Mouse (Mus musculus) cerebellum, adult 2 months (tissue): ENCODE data around the gene Lsm14a. TPM values are rescaled to one million over a fixed set of nuclear protein-coding genes. Genes with fewer than 3 reads are reported as not detected.

ENCODE experiments used
- DNase-seq, 2 experiments: peaks; one replicate each; pipeline ENCODE4 v3.0.0; 2021
- H3K27ac ChIP-seq: fragments of 200-500 bp; 2 replicates; pipeline ENCODE4 v1.5.1; 2012; ENCODE audit warnings: low read length, control low read depth, inconsistent platforms; ENCODE audit not compliant: insufficient read depth
- H3K27me3 ChIP-seq: fragments of 200-500 bp; 2 replicates; pipeline ENCODE4 v1.6.1; 2012; ENCODE audit warnings: inconsistent platforms, mild to moderate bottlenecking, low read length, moderate library complexity; ENCODE audit not compliant: control insufficient read depth, insufficient read depth
- H3K4me1 ChIP-seq: fragments of 200-500 bp; 2 replicates; pipeline ENCODE4 v1.6.1; 2011; ENCODE audit warnings: low read length; ENCODE audit not compliant: control insufficient read depth, insufficient read depth
- H3K4me3 ChIP-seq: fragments of 200-500 bp; replicated peaks from 2 replicates; pipeline ENCODE3; 2011; ENCODE audit warnings: mild to moderate bottlenecking, low read depth, low read length, control low read depth; ENCODE audit not compliant: insufficient read depth
- CTCF ChIP-seq: fragments of 200-500 bp; IDR thresholded peaks from 2 replicates; pipeline ENCODE4 v1.5.1; 2011; ENCODE audit warnings: low read depth, mild to moderate bottlenecking, control low read depth, low read length, moderate library complexity, borderline replicate concordance; ENCODE audit not compliant: insufficient read depth
- POLR2A ChIP-seq: fragments of 200-500 bp; IDR thresholded peaks from 2 replicates; pipeline ENCODE4 v1.6.1; 2011; ENCODE audit warnings: low read length, control low read depth, borderline replicate concordance; ENCODE audit not compliant: insufficient read depth
- WGBS: fragments of 180-500 bp; shearing (Covaris S2); methylation state at CpG from one replicate; pipeline ENCODE4 v1.1.7; 2018; 5-methylcytosine and 5-hydroxymethylcytosine counted together
- polyA plus RNA-seq: library from polyadenylated mRNA; depleted of rRNA; stranded (reverse); fragments of >200 nt; gene quantifications from 2 replicates; pipeline ENCODE4 v1.2.3, GENCODE M21; 2012; rRNA removed

The Lsm14a gene
- 66.5 and 76.7 TPM in 2 replicates for polyA plus RNA-seq

DNA sequence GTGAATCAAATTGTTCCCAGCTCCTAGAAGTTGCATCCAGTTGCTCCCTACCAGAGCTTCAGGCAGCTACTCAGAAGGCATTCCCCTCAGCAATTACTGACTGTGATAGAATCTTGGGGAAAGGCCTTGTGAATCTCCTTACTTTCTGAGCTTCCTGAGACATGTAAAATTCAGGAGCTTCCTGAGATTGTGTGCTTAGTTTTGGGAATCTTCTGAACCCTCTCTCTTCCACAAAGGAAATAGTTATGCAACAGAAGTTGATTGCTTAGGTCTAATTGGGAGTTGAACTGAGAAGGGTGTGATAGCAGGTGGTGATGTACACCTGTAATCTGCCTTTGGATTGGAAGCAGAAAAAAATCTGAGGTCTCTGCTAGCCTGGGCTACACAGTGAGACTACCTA is at the start of gene Lsm14a:
Gene Lsm14a, minus strand, starts transcription at position 101 of the 400 bp plus-strand sequence.
- no peak for DNase-seq
- no peak within 1 kb of the TSS for H3K4me3 ChIP-seq

DNA sequence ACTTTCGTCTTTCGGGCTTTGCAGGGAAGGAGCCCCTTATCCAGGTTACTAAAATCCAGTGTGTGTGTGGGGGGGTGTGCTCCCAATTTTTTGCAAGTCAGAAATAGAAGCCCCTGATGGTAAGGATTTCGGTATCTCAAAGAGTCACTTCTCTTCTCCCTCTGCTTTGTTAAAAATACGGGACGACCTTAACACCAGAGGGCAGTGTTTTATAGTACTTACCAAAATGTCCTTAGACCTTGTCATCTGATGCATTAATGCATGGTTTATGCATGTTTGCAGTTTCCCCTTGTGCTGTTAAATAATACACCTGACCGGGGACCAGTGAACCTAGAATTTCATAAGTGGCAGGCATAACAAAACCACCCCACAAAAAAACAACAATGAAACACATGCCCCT is 45.8 kb upstream of the Lsm14a start:
- no peak for TF ChIP-seq POLR2A
- TF ChIP-seq CTCF = no peak
- H3K4me1 ChIP-seq = no peaks in the 10 kb centered on the region
- WGBS = 32% methylated on average over 6 of the region's 6 CpGs
- peak in 1 of 2 experiments; percentile 10 for DNase-seq
- H3K27me3 ChIP-seq = no peaks in the 10 kb centered on the region
- no peak overlapping the region for H3K27ac ChIP-seq
- no peak overlapping the region for H3K4me3 ChIP-seq

More for the DNA sequence above, at the start of gene Lsm14a:
- no peak within 1 kb of the TSS for H3K27ac ChIP-seq
- TF ChIP-seq CTCF (no peak), POLR2A (no peak)
- no peaks in the 10 kb centered on the region for H3K27me3 ChIP-seq
- peaks cover 7% of the 10 kb centered on the region for H3K4me1 ChIP-seq

DNA sequence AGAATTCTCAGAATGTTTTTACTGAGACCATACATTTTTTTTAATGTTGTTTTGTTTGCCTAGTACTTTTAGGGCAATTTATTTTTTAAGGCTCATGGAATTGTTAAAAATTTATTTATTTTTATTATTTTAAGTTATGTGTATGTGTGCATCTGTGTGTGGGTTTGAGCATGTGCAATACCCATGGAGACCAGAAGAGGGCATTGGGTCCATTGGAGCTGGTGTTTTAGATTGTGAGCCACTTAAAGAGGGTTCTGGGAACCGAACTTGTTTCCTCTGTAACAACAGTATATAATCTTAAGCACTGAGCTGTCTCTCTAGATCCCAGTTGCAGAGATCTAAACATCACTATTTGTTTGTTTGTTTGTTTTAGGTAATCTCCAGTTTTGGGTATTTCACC is 40.5 kb upstream of the Lsm14a start:
- no peak overlapping the region for H3K4me3 ChIP-seq
- TF ChIP-seq POLR2A = no peak
- TF ChIP-seq CTCF = no peak
- no peak overlapping the region for H3K27ac ChIP-seq
- H3K27me3 ChIP-seq = no peaks in the 10 kb centered on the region
- DNase-seq = no peak
- no peaks in the 10 kb centered on the region for H3K4me1 ChIP-seq
- 83% methylated on average over 1 of the region's 1 CpGs for WGBS

- DNase-seq = no peak
- TF ChIP-seq CTCF (no peak), POLR2A (no peak)
- H3K27me3 ChIP-seq = no peaks in the 10 kb centered on the region
- 75% methylated on average over 2 of the region's 2 CpGs for WGBS
- H3K4me3 ChIP-seq = no peak overlapping the region
- H3K27ac ChIP-seq = no peak overlapping the region
- no peaks in the 10 kb centered on the region for H3K4me1 ChIP-seq
Measured at GRCm38 (mm10) chr7:34421201-34421600, 28.1 kb upstream of the Lsm14a start.

DNA sequence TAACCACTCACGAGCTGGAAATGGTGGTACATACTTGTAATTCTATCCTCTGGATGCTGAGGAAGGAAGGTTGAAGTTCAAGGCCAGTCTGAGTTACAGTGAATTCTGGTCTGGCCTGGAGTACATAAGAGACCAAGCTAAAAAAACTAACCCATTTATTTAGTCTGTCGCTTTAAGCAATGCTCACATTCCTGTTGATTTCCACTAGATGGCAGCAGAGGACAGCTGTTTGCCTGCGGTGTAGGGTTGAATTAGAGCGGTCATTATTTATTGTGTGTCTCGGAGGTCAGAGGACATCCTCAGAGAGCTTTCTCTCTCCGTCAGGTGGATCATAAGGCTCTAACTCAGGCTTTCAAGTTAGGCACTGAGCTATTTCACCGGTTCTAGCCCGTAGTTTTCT is 14.4 kb upstream of the Lsm14a start:
- H3K27ac ChIP-seq = no peak overlapping the region
- TF ChIP-seq CTCF = peak; percentile 84
- TF ChIP-seq POLR2A = no peak
- no peaks in the 10 kb centered on the region for H3K27me3 ChIP-seq
- no peaks in the 10 kb centered on the region for H3K4me1 ChIP-seq
- WGBS = 11% methylated on average over 8 of the region's 8 CpGs
- DNase-seq = peak; percentile 59 to 64
- no peak overlapping the region for H3K4me3 ChIP-seq

GRCm38 (mm10) chr7:34403876-34404275 is 10.8 kb upstream of the Lsm14a start:
- H3K4me1 ChIP-seq = no peaks in the 10 kb centered on the region
- no peak overlapping the region for H3K4me3 ChIP-seq
- no peak for DNase-seq
- H3K27ac ChIP-seq = no peak overlapping the region
- H3K27me3 ChIP-seq = no peaks in the 10 kb centered on the region
- 65% methylated on average over 11 of the region's 11 CpGs for WGBS
- TF ChIP-seq CTCF = no peak

DNA sequence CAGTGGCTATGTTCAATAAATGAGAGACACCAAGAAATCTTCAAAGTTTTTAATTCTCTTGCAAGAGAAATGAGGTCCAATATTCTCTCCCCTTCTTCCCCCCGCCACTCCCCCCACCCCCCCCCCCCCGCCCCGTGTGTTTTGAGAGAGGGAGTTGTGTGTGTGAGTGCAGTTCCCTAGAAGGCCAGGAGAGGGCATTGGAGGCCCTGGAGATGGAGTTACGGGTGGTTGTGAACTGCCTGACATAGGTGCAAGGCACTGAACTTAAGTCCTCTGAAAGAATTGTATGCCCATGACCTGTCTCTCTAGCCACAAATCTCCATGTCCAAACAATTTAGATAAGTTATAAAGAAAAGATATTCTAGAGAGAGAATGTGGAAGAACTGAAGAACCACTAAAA is 7.0 kb upstream of the Lsm14a start:
- Histone ChIP-seq H3K27ac (no peak overlapping the region), H3K4me1 (no peaks in the 10 kb centered on the region), H3K4me3 (no peak overlapping the region), H3K27me3 (no peaks in the 10 kb centered on the region)
- WGBS = 34% methylated on average over 4 of the region's 4 CpGs
- no peak for DNase-seq
- TF ChIP-seq CTCF (no peak), POLR2A (no peak)

GRCm38 (mm10) chr7:34398831-34399230 is 5.7 kb upstream of the Lsm14a start:
- WGBS = 71% methylated on average over 5 of the region's 5 CpGs
- TF ChIP-seq CTCF (no peak), POLR2A (no peak)
- Histone ChIP-seq H3K4me3 (no peak overlapping the region), H3K27ac (no peak overlapping the region), H3K4me1 (no peaks in the 10 kb centered on the region), H3K27me3 (no peaks in the 10 kb centered on the region)
- DNase-seq = no peak
